Mouse (Mus musculus): ENCODE data around the gene 1700015F17Rik. TPM values are rescaled to one million over a fixed set of nuclear protein-coding genes. Genes with fewer than 3 reads are reported as not detected.

Gene 1700015F17Rik
- polyA plus RNA-seq, 1 experiment, result not detected

DNA sequence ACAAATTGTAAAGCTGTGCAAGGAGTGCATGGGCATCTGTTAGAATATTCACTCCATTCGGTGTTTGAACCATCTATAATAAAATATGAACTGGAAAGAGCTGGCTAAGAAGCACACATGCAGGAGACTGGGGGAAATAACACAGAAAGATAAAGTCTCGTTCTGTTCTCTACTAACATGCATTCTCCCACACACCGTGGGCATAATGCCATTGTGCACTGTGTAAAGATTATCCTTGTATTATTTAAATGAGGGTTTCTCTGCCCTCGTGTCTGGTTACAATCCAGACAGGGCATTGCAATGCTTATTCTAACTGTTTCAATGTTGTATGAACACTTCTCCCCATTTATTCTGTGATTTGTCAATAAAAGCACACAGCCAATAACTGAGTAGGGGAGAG lies 77.0 kb downstream of the 1700015F17Rik start:
- no peaks in the 10 kb centered on the region for H3K79me2 ChIP-seq (ENCODE audit: control insufficient read depth, insufficient read depth)
- H3K36me3 ChIP-seq (ENCODE audit: control insufficient read depth, insufficient read depth), result no peaks in the 10 kb centered on the region
- H3K4me3 ChIP-seq, result no peak overlapping the region
- TF ChIP-seq TCF12 (IDR thresholded peaks at IDR 0.05; ENCODE audit: insufficient read depth, poor library complexity, severe bottlenecking) (no peak), POLR2A (IDR thresholded peaks at IDR 0.05; ENCODE audit: insufficient read length, low read depth) (no peak), TCF3 (IDR thresholded peaks at IDR 0.05; ENCODE audit: insufficient read length, low read depth) (no peak), MYOG (IDR thresholded peaks at IDR 0.05; ENCODE audit: control insufficient read depth in 1 of 3, insufficient read depth in 1 of 3, insufficient read length in 2 of 3, low read depth in 2 of 3) (no peak), MAX (IDR thresholded peaks at IDR 0.05; ENCODE audit: low read depth) (no peak), SRF (IDR thresholded peaks at IDR 0.05; ENCODE audit: control insufficient read depth, insufficient read length, low read depth) (no peak), E2F4 (IDR thresholded peaks at IDR 0.05; ENCODE audit: insufficient read depth) (no peak), CEBPB (IDR thresholded peaks at IDR 0.05; ENCODE audit: insufficient read depth, poor library complexity, severe bottlenecking) (no peak), POLR2AphosphoS2 (IDR thresholded peaks at IDR 0.05; ENCODE audit: insufficient read length, low read depth) (no peak), USF1 (IDR thresholded peaks at IDR 0.05; ENCODE audit: low read depth) (no peak), REST (IDR thresholded peaks at IDR 0.05; ENCODE audit: insufficient read depth, insufficient read length) (no peak), MYOD1 (IDR thresholded peaks at IDR 0.05; ENCODE audit: control insufficient read depth in 1 of 3, insufficient read length in 2 of 3, low read depth in 2 of 3) (no peak)
- H3ac ChIP-seq (ENCODE audit: control insufficient read depth, insufficient read length), result no peak overlapping the region
- H3K4me2 ChIP-seq (ENCODE audit: low read depth), result no peak overlapping the region
- H3K27me3 ChIP-seq (ENCODE audit: control insufficient read depth, insufficient read depth, insufficient read length), result no peaks in the 10 kb centered on the region

- peak overlapping the region; percentile 27 for H3K4me2 ChIP-seq (ENCODE audit: low read depth)
- H3ac ChIP-seq (ENCODE audit: control insufficient read depth, insufficient read length), result no peak overlapping the region
- no peaks in the 10 kb centered on the region for H3K27me3 ChIP-seq (ENCODE audit: control insufficient read depth, insufficient read depth, insufficient read length)
- H3K79me2 ChIP-seq (ENCODE audit: control insufficient read depth, insufficient read depth), result no peaks in the 10 kb centered on the region
- no peaks in the 10 kb centered on the region for H3K36me3 ChIP-seq (ENCODE audit: control insufficient read depth, insufficient read depth)
- TF ChIP-seq USF1 (IDR thresholded peaks at IDR 0.05; ENCODE audit: low read depth), result peak; percentile 21
- TF ChIP-seq MYOD1 (IDR thresholded peaks at IDR 0.05; ENCODE audit: control insufficient read depth in 1 of 3, insufficient read length in 2 of 3, low read depth in 2 of 3), result no peak
- H3K4me3 ChIP-seq, result no peak overlapping the region
These were observed 86.2 kb downstream of the 1700015F17Rik start for GRCm38 (mm10) chr5:5392786-5393185.

Other genes with a start within 250 kb of the 1700015F17Rik start
- gene Cdk14, start 58.8 kb downstream of the 1700015F17Rik start, polyA plus RNA-seq (2012; fragmentation: generic; extraction: Trizol), result 11.2 TPM
- 15.0 TPM for gene Cldn12, start 35.8 kb upstream of the 1700015F17Rik start, polyA plus RNA-seq (2012; fragmentation: generic; extraction: Trizol)
- 4.6 TPM for gene Gtpbp10, start 80.4 kb upstream of the 1700015F17Rik start, polyA plus RNA-seq (2012; fragmentation: generic; extraction: Trizol)
- 0.44 TPM for gene Gm8773, start 94.7 kb upstream of the 1700015F17Rik start, polyA plus RNA-seq (2012; fragmentation: generic; extraction: Trizol)
- gene Cfap69, start 185.1 kb upstream of the 1700015F17Rik start, polyA plus RNA-seq (2012; fragmentation: generic; extraction: Trizol), result 2.3 TPM
- gene Steap2, start 215.4 kb upstream of the 1700015F17Rik start, polyA plus RNA-seq (2012; fragmentation: generic; extraction: Trizol), result 15.5 TPM

Data from myocyte (in vitro differentiated cells).